Mouse (Mus musculus): Measurements from ENCODE around the gene Irak2. TPM values are rescaled to one million over a fixed set of nuclear protein-coding genes. Genes with fewer than 3 reads are reported as not detected.
A peak's percentile ranks its signal among the peaks of the same experiment; 100 is the strongest.

Gene Irak2
- polyA plus RNA-seq, 1 experiment = 54.3 TPM

DNA sequence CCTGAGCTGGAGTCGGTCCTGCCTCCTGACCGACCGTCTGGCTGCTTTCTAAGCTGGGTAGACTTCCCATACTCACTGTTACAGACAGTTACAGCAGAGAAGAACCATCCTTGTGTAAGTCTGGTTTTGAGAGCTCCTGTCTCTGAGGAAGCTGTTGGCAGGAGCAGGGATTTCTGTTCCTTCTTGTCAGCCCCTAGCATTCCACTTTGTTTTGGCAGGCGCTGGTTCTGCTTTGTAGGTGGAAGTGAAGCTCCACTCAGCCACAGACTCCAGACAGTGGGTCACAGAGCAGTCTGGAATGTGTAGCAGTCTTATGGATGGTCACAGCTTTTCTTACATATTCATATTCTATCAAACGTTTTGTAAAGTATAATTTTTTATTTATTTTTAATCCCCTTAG, 7.9 kb upstream of the Irak2 start:
- no peak overlapping the region for H3K4me3 ChIP-seq (ENCODE audit: insufficient read depth, low read length)
- peak overlapping the region; percentile 65 for H3K27ac ChIP-seq (ENCODE audit: insufficient read depth, low read depth, low read length)
- H3K4me1 ChIP-seq (ENCODE audit: control insufficient read depth, insufficient read depth, low read length) = peaks cover 28% of the 10 kb centered on the region
- TF ChIP-seq POLR2A (IDR thresholded peaks at IDR 0.05; ENCODE audit: borderline replicate concordance, low read depth, low read length) = no peak
- no peak for TF ChIP-seq CTCF (IDR thresholded peaks at IDR 0.05; ENCODE audit: low read depth, low read length)

GRCm38 (mm10) chr6:113632863-113633262, 5.4 kb upstream of the Irak2 start:
- peaks cover 22% of the 10 kb centered on the region for H3K4me1 ChIP-seq (ENCODE audit: control insufficient read depth, insufficient read depth, low read length)
- H3K27ac ChIP-seq (ENCODE audit: insufficient read depth, low read depth, low read length) = no peak overlapping the region
- TF ChIP-seq CTCF (IDR thresholded peaks at IDR 0.05; ENCODE audit: low read depth, low read length) (no peak), POLR2A (IDR thresholded peaks at IDR 0.05; ENCODE audit: borderline replicate concordance, low read depth, low read length) (no peak)
- no peak overlapping the region for H3K4me3 ChIP-seq (ENCODE audit: insufficient read depth, low read length)

- Histone ChIP-seq H3K27ac (ENCODE audit: insufficient read depth, low read depth, low read length) (no peak overlapping the region), H3K4me3 (ENCODE audit: insufficient read depth, low read length) (peak overlapping the region; percentile 56), H3K4me1 (ENCODE audit: control insufficient read depth, insufficient read depth, low read length) (peaks cover 31% of the 10 kb centered on the region)
- TF ChIP-seq POLR2A (IDR thresholded peaks at IDR 0.05; ENCODE audit: borderline replicate concordance, low read depth, low read length) (no peak), CTCF (IDR thresholded peaks at IDR 0.05; ENCODE audit: low read depth, low read length) (no peak)
Observed at GRCm38 (mm10) chr6:113639201-113639600, 934 bp downstream of the Irak2 start.

DNA sequence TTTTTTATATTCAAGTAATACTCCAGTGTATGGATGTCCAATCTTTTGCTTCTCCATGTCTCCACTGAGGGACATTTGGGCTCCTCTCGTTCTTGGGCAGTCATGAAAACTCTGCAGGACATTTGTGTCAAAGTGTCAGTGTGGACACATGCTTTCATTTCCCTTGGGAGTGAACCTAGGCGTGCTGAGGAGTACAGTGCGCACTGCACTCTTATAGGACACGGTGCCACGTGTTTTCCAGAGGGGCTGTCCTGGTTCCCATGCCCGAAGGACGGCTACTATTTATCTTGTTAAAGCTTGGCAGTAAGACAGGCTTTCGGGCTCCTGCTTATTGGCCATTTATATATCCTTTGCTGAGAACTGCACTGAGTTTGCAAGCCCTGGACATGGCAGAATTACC, 4.3 kb downstream of the Irak2 start:
- no peak for TF ChIP-seq CTCF (IDR thresholded peaks at IDR 0.05; ENCODE audit: low read depth, low read length)
- no peak for TF ChIP-seq POLR2A (IDR thresholded peaks at IDR 0.05; ENCODE audit: borderline replicate concordance, low read depth, low read length)
- Histone ChIP-seq H3K4me1 (ENCODE audit: control insufficient read depth, insufficient read depth, low read length) (peaks cover 52% of the 10 kb centered on the region), H3K27ac (ENCODE audit: insufficient read depth, low read depth, low read length) (no peak overlapping the region), H3K4me3 (ENCODE audit: insufficient read depth, low read length) (no peak overlapping the region)

DNA sequence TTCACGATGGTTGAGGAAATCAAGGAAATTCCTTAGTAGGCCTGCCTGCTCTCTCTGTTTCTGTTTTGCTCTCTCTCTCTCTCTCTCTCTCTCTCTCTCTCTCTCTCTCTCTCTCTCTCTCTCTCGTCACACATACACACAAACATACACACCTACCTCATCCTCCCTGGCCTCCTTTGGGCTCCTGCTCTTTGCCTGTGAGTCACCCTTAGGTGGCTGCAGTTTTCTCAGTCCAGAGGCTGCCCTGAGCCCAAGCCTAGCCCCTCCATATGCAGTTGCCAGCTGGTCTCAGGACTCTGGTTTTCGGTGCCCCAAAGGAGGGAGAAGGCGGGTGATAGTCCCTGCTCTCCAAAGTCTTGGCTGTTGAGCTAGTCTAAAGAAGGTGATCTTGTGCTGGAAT, 4.8 kb downstream of the Irak2 start:
- no peak for TF ChIP-seq POLR2A (IDR thresholded peaks at IDR 0.05; ENCODE audit: borderline replicate concordance, low read depth, low read length)
- no peak overlapping the region for H3K4me3 ChIP-seq (ENCODE audit: insufficient read depth, low read length)
- H3K27ac ChIP-seq (ENCODE audit: insufficient read depth, low read depth, low read length) = no peak overlapping the region
- H3K4me1 ChIP-seq (ENCODE audit: control insufficient read depth, insufficient read depth, low read length) = peaks cover 52% of the 10 kb centered on the region

- Histone ChIP-seq H3K27ac (ENCODE audit: insufficient read depth, low read depth, low read length) (peak overlapping the region; percentile 80), H3K4me1 (ENCODE audit: control insufficient read depth, insufficient read depth, low read length) (peaks cover 55% of the 10 kb centered on the region), H3K4me3 (ENCODE audit: insufficient read depth, low read length) (no peak overlapping the region)
- TF ChIP-seq CTCF (IDR thresholded peaks at IDR 0.05; ENCODE audit: low read depth, low read length) (no peak), POLR2A (IDR thresholded peaks at IDR 0.05; ENCODE audit: borderline replicate concordance, low read depth, low read length) (no peak)
Observed at GRCm38 (mm10) chr6:113643967-113644366, 5.7 kb downstream of the Irak2 start.

- H3K4me3 ChIP-seq (ENCODE audit: insufficient read depth, low read length) = peak overlapping the region; percentile 29
- peak overlapping the region; percentile 80 for H3K27ac ChIP-seq (ENCODE audit: insufficient read depth, low read depth, low read length)
- H3K4me1 ChIP-seq (ENCODE audit: control insufficient read depth, insufficient read depth, low read length) = peaks cover 64% of the 10 kb centered on the region
- TF ChIP-seq CTCF (IDR thresholded peaks at IDR 0.05; ENCODE audit: low read depth, low read length) = no peak
- TF ChIP-seq POLR2A (IDR thresholded peaks at IDR 0.05; ENCODE audit: borderline replicate concordance, low read depth, low read length) = no peak
Observed at GRCm38 (mm10) chr6:113644808-113645207, 6.5 kb downstream of the Irak2 start.

DNA sequence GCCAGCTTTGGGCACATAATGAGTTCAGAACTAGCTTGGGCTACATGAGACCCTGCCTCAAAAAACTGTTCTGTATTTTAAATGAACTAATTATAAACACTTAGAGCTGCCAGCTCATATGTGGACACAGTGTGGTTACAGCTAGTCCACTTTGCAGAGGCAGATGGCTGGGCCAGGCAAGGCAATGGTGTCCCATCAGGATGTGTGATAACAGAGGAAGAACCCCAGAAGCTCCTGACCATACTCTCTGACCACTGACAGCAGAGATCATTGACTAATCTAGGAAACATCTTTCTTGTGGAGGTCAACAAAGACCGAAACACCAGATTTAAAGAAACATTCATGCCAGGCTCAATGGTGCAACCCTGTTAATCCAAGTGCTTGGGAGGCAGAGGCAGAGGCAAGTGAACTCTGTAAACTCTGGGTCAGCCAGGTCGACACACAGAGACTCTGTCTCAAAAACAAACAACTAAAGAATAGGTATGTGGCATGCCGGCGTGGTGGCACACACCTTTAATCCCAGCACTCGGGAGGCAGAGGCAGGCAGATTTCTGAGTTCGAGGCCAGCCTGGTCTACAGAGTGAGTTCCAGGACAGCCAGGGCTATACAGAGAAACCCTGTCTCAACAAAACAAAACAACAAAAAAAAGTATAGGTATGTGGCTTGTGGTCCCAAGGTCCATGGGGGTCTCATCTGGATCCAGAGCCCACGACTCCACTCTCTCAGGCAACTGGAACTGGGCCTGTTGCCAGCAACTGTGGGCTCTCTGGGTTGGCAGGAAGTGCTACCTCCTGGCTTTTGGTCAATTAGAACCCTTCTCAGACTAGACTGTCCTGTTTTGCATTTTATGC, 11.3 kb downstream of the Irak2 start:
- Histone ChIP-seq H3K4me1 (ENCODE audit: control insufficient read depth, insufficient read depth, low read length) (peaks cover 65% of the 10 kb centered on the region), H3K4me3 (ENCODE audit: insufficient read depth, low read length) (no peak overlapping the region), H3K27ac (ENCODE audit: insufficient read depth, low read depth, low read length) (peak overlapping the region; percentile 77)
- TF ChIP-seq POLR2A (IDR thresholded peaks at IDR 0.05; ENCODE audit: borderline replicate concordance, low read depth, low read length) (no peak), CTCF (IDR thresholded peaks at IDR 0.05; ENCODE audit: low read depth, low read length) (no peak)

GRCm38 (mm10) chr6:113650197-113650640, 12.0 kb downstream of the Irak2 start:
- TF ChIP-seq POLR2A (IDR thresholded peaks at IDR 0.05; ENCODE audit: borderline replicate concordance, low read depth, low read length) (no peak), CTCF (IDR thresholded peaks at IDR 0.05; ENCODE audit: low read depth, low read length) (no peak)
- H3K27ac ChIP-seq (ENCODE audit: insufficient read depth, low read depth, low read length) = peak overlapping the region; percentile 77
- H3K4me3 ChIP-seq (ENCODE audit: insufficient read depth, low read length) = no peak overlapping the region
- H3K4me1 ChIP-seq (ENCODE audit: control insufficient read depth, insufficient read depth, low read length) = peaks cover 68% of the 10 kb centered on the region

GRCm38 (mm10) chr6:113651626-113652025, 13.4 kb downstream of the Irak2 start:
- TF ChIP-seq CTCF (IDR thresholded peaks at IDR 0.05; ENCODE audit: low read depth, low read length) = no peak
- TF ChIP-seq POLR2A (IDR thresholded peaks at IDR 0.05; ENCODE audit: borderline replicate concordance, low read depth, low read length) = no peak
- peaks cover 61% of the 10 kb centered on the region for H3K4me1 ChIP-seq (ENCODE audit: control insufficient read depth, insufficient read depth, low read length)
- H3K27ac ChIP-seq (ENCODE audit: insufficient read depth, low read depth, low read length) = no peak overlapping the region

More at GRCm38 (mm10) chr6:113651626-113652025, 13.4 kb downstream of the Irak2 start:
- H3K4me3 ChIP-seq (ENCODE audit: insufficient read depth, low read length) = no peak overlapping the region

Measured in bone marrow macrophage, adult 2 months (primary cell).